Mouse (Mus musculus) CD8-positive naive resting alpha-beta T cell, adult 57 days (primary cell): ENCODE data around the gene Ccl17. TPM values are rescaled to one million over a fixed set of nuclear protein-coding genes. Genes with fewer than 3 reads are reported as not detected.

Experiments
- total RNA-seq: library from RNA; stranded (reverse); gene quantifications from one replicate; pipeline ENCODE4 v1.2.4, GENCODE M21; 2023

The Ccl17 gene
- total RNA-seq, result not detected

GRCm38 (mm10) chr8:94810153-94810552, at the start of gene Ccl17:
TSS of gene Ccl17 (plus strand) at chr8:94810453.

GRCm38 (mm10) chr8:94771941-94772670, 38.1 kb upstream of the Ccl17 start, which contains the start of gene Cx3cl1:
TSS of gene Cx3cl1 (plus strand) at chr8:94772009.

GRCm38 (mm10) chr8:94837662-94838574, 27.7 kb downstream of the Ccl17 start, which contains the start of the genes Coq9 and Ciapin1:
TSS of gene Coq9 (plus strand) at chr8:94838321.
TSS of gene Ciapin1 (minus strand) at chr8:94838358.

GRCm38 (mm10) chr8:94857346-94858173, 47.3 kb downstream of the Ccl17 start, which contains the start of gene Polr2c:
TSS of gene Polr2c (plus strand) at chr8:94857450.

Other genes with a start within 250 kb of the Ccl17 start
- 32.5 TPM for gene Rspry1, start 208.5 kb upstream of the Ccl17 start, total RNA-seq
- 39.4 TPM for gene Fam192a, start 208.5 kb upstream of the Ccl17 start, total RNA-seq
- gene Arl2bp, start 143.9 kb upstream of the Ccl17 start, total RNA-seq, result 120 TPM
- not detected for gene Pllp, start 114.2 kb upstream of the Ccl17 start, total RNA-seq
- gene Ccl22, start 64.9 kb upstream of the Ccl17 start, total RNA-seq, result not detected
- gene Cx3cl1, start 38.4 kb upstream of the Ccl17 start, total RNA-seq, result not detected
- gene Coq9, start 27.9 kb downstream of the Ccl17 start, total RNA-seq, result 39.6 TPM
- 60.7 TPM for gene Ciapin1, start 27.9 kb downstream of the Ccl17 start, total RNA-seq
- gene Polr2c, start 47.0 kb downstream of the Ccl17 start, total RNA-seq, result 56.6 TPM
- 0.40 TPM for gene Dok4, start 65.9 kb downstream of the Ccl17 start, total RNA-seq
- 10.8 TPM for gene Ccdc102a, start 107.6 kb downstream of the Ccl17 start, total RNA-seq
- gene Adgrg5, start 113.2 kb downstream of the Ccl17 start, total RNA-seq, result 135 TPM
- 1.3 TPM for gene Adgrg1, start 164.3 kb downstream of the Ccl17 start, total RNA-seq
- 10.5 TPM for gene Adgrg3, start 207.2 kb downstream of the Ccl17 start, total RNA-seq
- gene Drc7, start 244.7 kb downstream of the Ccl17 start, total RNA-seq, result not detected